Comparison of ENCODE assay signal across 14 mouse cellular contexts in genomic region chr17:11735158-11735877, GRCm38 (mm10).
"Had no signal": no experiment of that assay in that cellular context is flagged by ENCODE, and none has a peak within 500 bp of the region (broad histone marks: within the 10 kb centered on the region; RNA-seq: fewer than 3 reads in every experiment).

No protein-coding gene starts in this region.

- H3K4me3 ChIP-seq: kidney, embryonic 15.5 days; limb, embryonic 13.5 days; midbrain, embryonic 10.5 days had no signal

- H3K9ac ChIP-seq: kidney, embryonic 15.5 days; limb, embryonic 13.5 days; liver, embryonic 14.5 days had no signal

- H3K4me2 ChIP-seq: kidney, embryonic 15.5 days; limb, embryonic 13.5 days had no signal

- H3K4me1 ChIP-seq: kidney, embryonic 15.5 days; limb, embryonic 13.5 days had no signal

- H3K9me3 ChIP-seq: kidney, embryonic 15.5 days; limb, embryonic 13.5 days; midbrain, embryonic 10.5 days had no signal

- H3K27me3 ChIP-seq: kidney, embryonic 15.5 days; limb, embryonic 13.5 days had no signal

- H3K27ac ChIP-seq: kidney, embryonic 15.5 days; limb, embryonic 13.5 days; liver, embryonic 14.5 days; midbrain, embryonic 10.5 days; stomach, postnatal 0 days had no signal

- ATAC-seq: intestine, embryonic 16.5 days; midbrain, embryonic 16.5 days had no signal

- DNase-seq: kidney, adult 2 months; kidney, postnatal 14 days; left cerebral cortex, postnatal 4 days; lung, adult 2 months; right cerebral cortex, adult 18-20 months; thymus, adult 18-20 months; thymus, postnatal 25 days had no signal

- H3K36me3 ChIP-seq: kidney, embryonic 15.5 days; limb, embryonic 13.5 days; midbrain, embryonic 10.5 days had no signal
